Mouse (Mus musculus): ENCODE results near the gene Prnp. TPM values are rescaled to one million over a fixed set of nuclear protein-coding genes. Genes with fewer than 3 reads are reported as not detected.
A peak's percentile ranks its signal among the peaks of the same experiment; 100 is the strongest.

The Prnp gene
- polyA plus RNA-seq, 1 experiment from 2014 or later, result 59.1 TPM

GRCm38 (mm10) chr2:131939404-131940111, 29.8 kb downstream of the Prnp start:
- Histone ChIP-seq H3K4me2 (no peak overlapping the region), H3K9me3 (no peaks in the 10 kb centered on the region), H3K9ac (no peak overlapping the region), H3K27me3 (no peaks in the 10 kb centered on the region), H3K27ac (no peak overlapping the region), H3K36me3 (peaks cover 6% of the 10 kb centered on the region), H3K4me1 (no peaks in the 10 kb centered on the region), H3K4me3 (no peak overlapping the region)
- 38% methylated on average over 8 of the region's 8 CpGs for WGBS
- ATAC-seq (ENCODE audit: insufficient number of reproducible peaks, low FRiP score, low TSS enrichment, low read depth), result no peak

GRCm38 (mm10) chr2:131940506-131940905, 30.8 kb downstream of the Prnp start:
- Histone ChIP-seq H3K4me3 (no peak overlapping the region), H3K9ac (no peak overlapping the region), H3K27me3 (no peaks in the 10 kb centered on the region), H3K4me2 (no peak overlapping the region), H3K4me1 (no peaks in the 10 kb centered on the region), H3K27ac (no peak overlapping the region), H3K36me3 (peaks cover 6% of the 10 kb centered on the region), H3K9me3 (no peaks in the 10 kb centered on the region)
- no peak for ATAC-seq (ENCODE audit: insufficient number of reproducible peaks, low FRiP score, low TSS enrichment, low read depth)
- WGBS, result 90% methylated on average over 3 of the region's 3 CpGs

GRCm38 (mm10) chr2:131941501-131941900, 31.8 kb downstream of the Prnp start:
- Histone ChIP-seq H3K4me1 (no peaks in the 10 kb centered on the region), H3K9ac (no peak overlapping the region), H3K36me3 (peaks cover 3% of the 10 kb centered on the region), H3K4me3 (no peak overlapping the region), H3K27me3 (no peaks in the 10 kb centered on the region), H3K27ac (no peak overlapping the region), H3K4me2 (no peak overlapping the region), H3K9me3 (no peaks in the 10 kb centered on the region)
- no peak for ATAC-seq (ENCODE audit: insufficient number of reproducible peaks, low FRiP score, low TSS enrichment, low read depth)
- WGBS, result 56% methylated on average over 6 of the region's 6 CpGs

- H3K27ac ChIP-seq, result no peak overlapping the region
- 44% methylated on average over 1 of the region's 1 CpGs for WGBS
Measured at GRCm38 (mm10) chr2:131944370-131944769, 34.6 kb downstream of the Prnp start.

GRCm38 (mm10) chr2:131945225-131945624, 35.5 kb downstream of the Prnp start:
- WGBS, result 78% methylated on average over 8 of the region's 8 CpGs
- Histone ChIP-seq H3K36me3 (no peaks in the 10 kb centered on the region), H3K4me2 (no peak overlapping the region), H3K9ac (no peak overlapping the region), H3K4me3 (no peak overlapping the region), H3K27me3 (0 out of 2 replicates have a peak, but pooled peaks cover 2% of the 10 kb centered on the region), H3K27ac (no peak overlapping the region), H3K4me1 (peaks cover 4% of the 10 kb centered on the region; the same call in 1 of the 2 replicates), H3K9me3 (no peaks in the 10 kb centered on the region)
- ATAC-seq (ENCODE audit: insufficient number of reproducible peaks, low FRiP score, low TSS enrichment, low read depth), result no peak

More at GRCm38 (mm10) chr2:131944370-131944769, 34.6 kb downstream of the Prnp start:
- Histone ChIP-seq H3K36me3 (no peaks in the 10 kb centered on the region), H3K27me3 (no peaks in the 10 kb centered on the region), H3K4me3 (no peak overlapping the region), H3K9ac (no peak overlapping the region), H3K4me1 (0 out of 2 replicates have a peak, but pooled peaks cover 3% of the 10 kb centered on the region), H3K4me2 (no peak overlapping the region), H3K9me3 (no peaks in the 10 kb centered on the region)
- no peak for ATAC-seq (ENCODE audit: insufficient number of reproducible peaks, low FRiP score, low TSS enrichment, low read depth)

GRCm38 (mm10) chr2:131945765-131946164, 36.0 kb downstream of the Prnp start:
- Histone ChIP-seq H3K4me2 (no peak overlapping the region), H3K4me1 (peaks cover 7% of the 10 kb centered on the region; the same call in 1 of the 2 replicates), H3K36me3 (no peaks in the 10 kb centered on the region), H3K9ac (no peak overlapping the region), H3K27me3 (0 out of 2 replicates have a peak, but pooled peaks cover 6% of the 10 kb centered on the region), H3K9me3 (no peaks in the 10 kb centered on the region), H3K4me3 (no peak overlapping the region), H3K27ac (no peak overlapping the region)
- 83% methylated on average over 6 of the region's 6 CpGs for WGBS
- ATAC-seq (ENCODE audit: insufficient number of reproducible peaks, low FRiP score, low TSS enrichment, low read depth), result no peak

- no peak overlapping the region for H3K4me3 ChIP-seq
- no peak overlapping the region for H3K4me2 ChIP-seq
- H3K27ac ChIP-seq, result no peak overlapping the region
- H3K27me3 ChIP-seq, result 0 out of 2 replicates have a peak, but pooled peaks cover 6% of the 10 kb centered on the region
- H3K4me1 ChIP-seq, result peaks cover 7% of the 10 kb centered on the region; the same call in 1 of the 2 replicates
- WGBS, result 80% methylated on average over 16 of the region's 16 CpGs
- no peaks in the 10 kb centered on the region for H3K9me3 ChIP-seq
- no peaks in the 10 kb centered on the region for H3K36me3 ChIP-seq
- ATAC-seq (ENCODE audit: insufficient number of reproducible peaks, low FRiP score, low TSS enrichment, low read depth), result no peak
- H3K9ac ChIP-seq, result no peak overlapping the region
Measured at GRCm38 (mm10) chr2:131946351-131946750, 36.6 kb downstream of the Prnp start.

GRCm38 (mm10) chr2:131948156-131948555, 38.4 kb downstream of the Prnp start:
- Histone ChIP-seq H3K36me3 (no peaks in the 10 kb centered on the region), H3K4me2 (no peak overlapping the region), H3K4me3 (no peak overlapping the region), H3K9ac (no peak overlapping the region), H3K27me3 (peaks cover 23% of the 10 kb centered on the region), H3K4me1 (peaks cover 14% of the 10 kb centered on the region), H3K27ac (no peak overlapping the region), H3K9me3 (no peaks in the 10 kb centered on the region)
- no peak for ATAC-seq (ENCODE audit: insufficient number of reproducible peaks, low FRiP score, low TSS enrichment, low read depth)
- WGBS, result 80% methylated on average over 3 of the region's 3 CpGs

GRCm38 (mm10) chr2:131948916-131949639, 39.4 kb downstream of the Prnp start:
- H3K27ac ChIP-seq, result no peak overlapping the region
- H3K27me3 ChIP-seq, result peaks cover 32% of the 10 kb centered on the region
- H3K4me3 ChIP-seq, result no peak overlapping the region
- 60% methylated on average over 11 of the region's 11 CpGs for WGBS
- no peak overlapping the region for H3K9ac ChIP-seq
- ATAC-seq (ENCODE audit: insufficient number of reproducible peaks, low FRiP score, low TSS enrichment, low read depth), result no peak
- no peak overlapping the region for H3K4me2 ChIP-seq
- H3K9me3 ChIP-seq, result no peaks in the 10 kb centered on the region
- no peaks in the 10 kb centered on the region for H3K36me3 ChIP-seq
- H3K4me1 ChIP-seq, result peaks cover 16% of the 10 kb centered on the region

- Histone ChIP-seq H3K9me3 (no peaks in the 10 kb centered on the region), H3K9ac (no peak overlapping the region), H3K4me3 (no peak overlapping the region), H3K36me3 (no peaks in the 10 kb centered on the region), H3K4me1 (peaks cover 20% of the 10 kb centered on the region), H3K4me2 (no peak overlapping the region), H3K27me3 (peaks cover 39% of the 10 kb centered on the region), H3K27ac (no peak overlapping the region)
- ATAC-seq (ENCODE audit: insufficient number of reproducible peaks, low FRiP score, low TSS enrichment, low read depth), result no peak
- 41% methylated on average over 9 of the region's 9 CpGs for WGBS
Measured at GRCm38 (mm10) chr2:131949767-131950597, 40.3 kb downstream of the Prnp start.

GRCm38 (mm10) chr2:131950598-131951095, 40.9 kb downstream of the Prnp start, which contains the start of gene Prnd:
Prnd (plus strand) TSS chr2:131950861.
- Histone ChIP-seq H3K9me3 (no peaks in the 10 kb centered on the region), H3K27ac (no peak within 1 kb of the TSS), H3K36me3 (no peaks in the 10 kb centered on the region), H3K4me2 (0 out of 2 replicates have a peak within 1 kb of the TSS, but pooled peaks have one; percentile 7), H3K27me3 (peaks cover 39% of the 10 kb centered on the region), H3K4me3 (no peak within 1 kb of the TSS), H3K4me1 (peaks cover 25% of the 10 kb centered on the region), H3K9ac (no peak within 1 kb of the TSS)
- no peak for ATAC-seq (ENCODE audit: insufficient number of reproducible peaks, low FRiP score, low TSS enrichment, low read depth)
- WGBS, result 9% methylated on average over 11 of the region's 11 CpGs

Measured in limb, embryonic 15.5 days (tissue).